Mouse (Mus musculus): ENCODE results near the gene Myh10. TPM values are rescaled to one million over a fixed set of nuclear protein-coding genes. Genes with fewer than 3 reads are reported as not detected.

The Myh10 gene
- total and polyA plus RNA-seq, 3 experiments: 17.9 to 25.9 (median 25.6) TPM

- intact Hi-C loops (cut with DNase I): no loop called here
- TF ChIP-seq CTCF (IDR thresholded peaks at IDR 0.05): no peak
- no peak for TF ChIP-seq POLR2A (IDR thresholded peaks at IDR 0.05; ENCODE audit: insufficient read depth, low read depth, low read length)
- TF ChIP-seq EP300 (IDR thresholded peaks at IDR 0.05; ENCODE audit: insufficient read depth, low read depth, low read length): no peak
- no peak overlapping the region for H3K4me3 ChIP-seq
- 59% methylated on average over 1 of the region's 1 CpGs for WGBS
- no peak overlapping the region for H3K27ac ChIP-seq
- H3K4me1 ChIP-seq (ENCODE audit: control insufficient read depth, insufficient read depth, low read length): peaks cover 5% of the 10 kb centered on the region; the same call in 1 of the 2 replicates
- H3K27me3 ChIP-seq (ENCODE audit: control insufficient read depth, insufficient read depth, low read length): no peaks in the 10 kb centered on the region
- DNase-seq: no peak
- H3K79me2 ChIP-seq (replicated peaks; ENCODE audit: control insufficient read depth, insufficient read depth, low read length): no peaks in the 10 kb centered on the region
- H3K9ac ChIP-seq (ENCODE audit: low read depth, low read length): no peak overlapping the region
- peaks cover 5% of the 10 kb centered on the region; the same call in 1 of the 2 replicates for H3K36me3 ChIP-seq (ENCODE audit: control insufficient read depth, insufficient read depth, low read length)
Measured at GRCm38 (mm10) chr11:68655524-68655923, 35.8 kb upstream of the Myh10 start.

- Histone ChIP-seq H3K4me3 (no peak overlapping the region), H3K27ac (peak overlapping the region; percentile 70), H3K36me3 (ENCODE audit: control insufficient read depth, insufficient read depth, low read length) (peaks cover 5% of the 10 kb centered on the region; the same call in 1 of the 2 replicates), H3K27me3 (ENCODE audit: control insufficient read depth, insufficient read depth, low read length) (no peaks in the 10 kb centered on the region), H3K4me1 (ENCODE audit: control insufficient read depth, insufficient read depth, low read length) (peaks cover 3% of the 10 kb centered on the region; the same call in 1 of the 2 replicates), H3K79me2 (replicated peaks; ENCODE audit: control insufficient read depth, insufficient read depth, low read length) (no peaks in the 10 kb centered on the region), H3K9ac (ENCODE audit: low read depth, low read length) (no peak overlapping the region)
- intact Hi-C loops (cut with DNase I): no loop called here
- DNase-seq: no peak
- TF ChIP-seq POLR2A (IDR thresholded peaks at IDR 0.05; ENCODE audit: insufficient read depth, low read depth, low read length): no peak
- TF ChIP-seq EP300 (IDR thresholded peaks at IDR 0.05; ENCODE audit: insufficient read depth, low read depth, low read length): no peak
- no peak for TF ChIP-seq CTCF (IDR thresholded peaks at IDR 0.05)
- 53% methylated on average over 6 of the region's 6 CpGs for WGBS
Measured at GRCm38 (mm10) chr11:68656887-68657685, 34.3 kb upstream of the Myh10 start.

- intact Hi-C loops (cut with DNase I): no loop called here
- Histone ChIP-seq H3K9ac (ENCODE audit: low read depth, low read length) (no peak overlapping the region), H3K27ac (peak overlapping the region; percentile 70), H3K79me2 (replicated peaks; ENCODE audit: control insufficient read depth, insufficient read depth, low read length) (no peaks in the 10 kb centered on the region), H3K27me3 (ENCODE audit: control insufficient read depth, insufficient read depth, low read length) (no peaks in the 10 kb centered on the region), H3K36me3 (ENCODE audit: control insufficient read depth, insufficient read depth, low read length) (peaks cover 5% of the 10 kb centered on the region; the same call in 1 of the 2 replicates), H3K4me3 (no peak overlapping the region), H3K4me1 (ENCODE audit: control insufficient read depth, insufficient read depth, low read length) (peaks cover 3% of the 10 kb centered on the region; the same call in 1 of the 2 replicates)
- TF ChIP-seq CTCF (IDR thresholded peaks at IDR 0.05) (no peak), EP300 (IDR thresholded peaks at IDR 0.05; ENCODE audit: insufficient read depth, low read depth, low read length) (0 out of 2 replicates have a peak, but pooled peaks have one; percentile 16), POLR2A (IDR thresholded peaks at IDR 0.05; ENCODE audit: insufficient read depth, low read depth, low read length) (no peak)
- DNase-seq: peak; percentile 58 to 74
- WGBS: 7% methylated on average over 9 of the region's 9 CpGs
Measured at GRCm38 (mm10) chr11:68657811-68658210, 33.5 kb upstream of the Myh10 start.

- Histone ChIP-seq H3K36me3 (ENCODE audit: control insufficient read depth, insufficient read depth, low read length) (no peaks in the 10 kb centered on the region), H3K9ac (ENCODE audit: low read depth, low read length) (no peak overlapping the region), H3K4me1 (ENCODE audit: control insufficient read depth, insufficient read depth, low read length) (peaks cover 1% of the 10 kb centered on the region; the same call in 1 of the 2 replicates), H3K4me3 (no peak overlapping the region), H3K79me2 (replicated peaks; ENCODE audit: control insufficient read depth, insufficient read depth, low read length) (no peaks in the 10 kb centered on the region), H3K27me3 (ENCODE audit: control insufficient read depth, insufficient read depth, low read length) (no peaks in the 10 kb centered on the region), H3K27ac (no peak overlapping the region)
- intact Hi-C loops (cut with DNase I): no loop called here
- DNase-seq: peak in 1 of 2 experiments; percentile 40
- WGBS: 11% methylated on average over 2 of the region's 2 CpGs
- no peak for TF ChIP-seq CTCF (IDR thresholded peaks at IDR 0.05)
- TF ChIP-seq EP300 (IDR thresholded peaks at IDR 0.05; ENCODE audit: insufficient read depth, low read depth, low read length): no peak
- TF ChIP-seq POLR2A (IDR thresholded peaks at IDR 0.05; ENCODE audit: insufficient read depth, low read depth, low read length): no peak
Measured at GRCm38 (mm10) chr11:68665331-68665730, 26.0 kb upstream of the Myh10 start.

GRCm38 (mm10) chr11:68666210-68666609 is 25.1 kb upstream of the Myh10 start:
- WGBS: 83% methylated on average over 2 of the region's 2 CpGs
- H3K79me2 ChIP-seq (replicated peaks; ENCODE audit: control insufficient read depth, insufficient read depth, low read length): no peaks in the 10 kb centered on the region
- no peaks in the 10 kb centered on the region for H3K27me3 ChIP-seq (ENCODE audit: control insufficient read depth, insufficient read depth, low read length)
- no peak overlapping the region for H3K27ac ChIP-seq
- intact Hi-C loops (cut with DNase I): no loop called here
- no peak for TF ChIP-seq EP300 (IDR thresholded peaks at IDR 0.05; ENCODE audit: insufficient read depth, low read depth, low read length)
- TF ChIP-seq POLR2A (IDR thresholded peaks at IDR 0.05; ENCODE audit: insufficient read depth, low read depth, low read length): no peak
- TF ChIP-seq CTCF (IDR thresholded peaks at IDR 0.05): no peak
- H3K36me3 ChIP-seq (ENCODE audit: control insufficient read depth, insufficient read depth, low read length): no peaks in the 10 kb centered on the region
- no peak for DNase-seq
- H3K4me3 ChIP-seq: no peak overlapping the region
- no peak overlapping the region for H3K9ac ChIP-seq (ENCODE audit: low read depth, low read length)
- peaks cover 1% of the 10 kb centered on the region; the same call in 1 of the 2 replicates for H3K4me1 ChIP-seq (ENCODE audit: control insufficient read depth, insufficient read depth, low read length)

Data from heart, adult 2 months (tissue).